Mouse (Mus musculus) urinary bladder, adult 2 months (tissue): ENCODE data around the gene Ptgis. TPM values are rescaled to one million over a fixed set of nuclear protein-coding genes. Genes with fewer than 3 reads are reported as not detected.

Experiments
- DNase-seq: peaks from one replicate; pipeline ENCODE4 v3.0.0; 2022; ENCODE audit warnings: low spot score
- polyA plus RNA-seq: library from polyadenylated mRNA; depleted of rRNA; stranded (reverse); fragments of >200 nt; gene quantifications from 2 replicates; pipeline ENCODE4 v1.2.3, GENCODE M21; 2012; rRNA removed

The Ptgis gene
- 98.4 and 106 TPM in 2 replicates for polyA plus RNA-seq

- DNase-seq: no peak
These were observed at the start of gene Ptgis for GRCm38 (mm10) chr2:167240008-167240964. Ptgis (minus strand) TSS chr2:167240604.

- peak; percentile 14 for DNase-seq
These were observed 41.1 kb upstream of the Ptgis start for GRCm38 (mm10) chr2:167281461-167281860.

- no peak for DNase-seq
These were observed 40.5 kb upstream of the Ptgis start for GRCm38 (mm10) chr2:167280986-167281310.

- DNase-seq: peak; percentile 60
These were observed 39.9 kb upstream of the Ptgis start for GRCm38 (mm10) chr2:167280090-167280985.

- DNase-seq: peak; percentile 37
These were observed 38.5 kb upstream of the Ptgis start for GRCm38 (mm10) chr2:167278751-167279526.

- DNase-seq: peak; percentile 15
These were observed 37.6 kb upstream of the Ptgis start for GRCm38 (mm10) chr2:167278011-167278410.

- peak; percentile 17 for DNase-seq
These were observed 36.6 kb upstream of the Ptgis start for GRCm38 (mm10) chr2:167277026-167277425.

- peak; percentile 10 for DNase-seq
These were observed 35.5 kb upstream of the Ptgis start for GRCm38 (mm10) chr2:167275856-167276255.

- DNase-seq: peak; percentile 12
These were observed 34.5 kb upstream of the Ptgis start for GRCm38 (mm10) chr2:167274713-167275465.

- DNase-seq: peak; percentile 15
These were observed 32.9 kb upstream of the Ptgis start for GRCm38 (mm10) chr2:167273206-167273740.

GRCm38 (mm10) chr2:167272706-167273105 is 32.3 kb upstream of the Ptgis start:
- no peak for DNase-seq

GRCm38 (mm10) chr2:167271121-167271521 is 30.7 kb upstream of the Ptgis start:
- DNase-seq: peak; percentile 18

GRCm38 (mm10) chr2:167270496-167270895 is 30.1 kb upstream of the Ptgis start:
- peak; percentile 12 for DNase-seq

GRCm38 (mm10) chr2:167268721-167269120 is 28.3 kb upstream of the Ptgis start:
- no peak for DNase-seq

GRCm38 (mm10) chr2:167268411-167268690 is 27.9 kb upstream of the Ptgis start:
- no peak for DNase-seq

- no peak for DNase-seq
These were observed 27.4 kb upstream of the Ptgis start for GRCm38 (mm10) chr2:167267531-167268410.

- DNase-seq: no peak
These were observed 25.8 kb upstream of the Ptgis start for GRCm38 (mm10) chr2:167266231-167266630.

GRCm38 (mm10) chr2:167265806-167266205 is 25.4 kb upstream of the Ptgis start:
- DNase-seq: no peak

GRCm38 (mm10) chr2:167265021-167265420 is 24.6 kb upstream of the Ptgis start:
- DNase-seq: no peak

- DNase-seq: no peak
These were observed 23.5 kb upstream of the Ptgis start for GRCm38 (mm10) chr2:167263931-167264330.
